Comparison of ENCODE assay signal across 16 mouse cellular contexts in genomic region chr3:136731579-136731978, GRCm38 (mm10).
"Had no signal": no experiment of that assay in that cellular context is flagged by ENCODE, and none has a peak within 500 bp of the region (broad histone marks: within the 10 kb centered on the region; RNA-seq: fewer than 3 reads in every experiment).

No protein-coding gene starts in this region.

- H3K27ac ChIP-seq: neural tube, embryonic 13.5 days; neural tube, embryonic 15.5 days; stomach, embryonic 15.5 days; stomach, postnatal 0 days had no signal

- H3K27me3 ChIP-seq: neural tube, embryonic 13.5 days; neural tube, embryonic 15.5 days; stomach, embryonic 15.5 days had no signal

- H3K4me3 ChIP-seq: neural tube, embryonic 13.5 days; neural tube, embryonic 15.5 days; stomach, embryonic 15.5 days had no signal

- H3K9me3 ChIP-seq: neural tube, embryonic 13.5 days; neural tube, embryonic 15.5 days; stomach, embryonic 15.5 days had no signal

- DNase-seq: retina, postnatal 1 day; right cerebral cortex, adult 18-20 months; right cerebral cortex, postnatal 14 days; right cerebral cortex, postnatal 25 days; right cerebral cortex, postnatal 4 days; spleen, adult 18-20 months; thymus, adult 18-20 months; thymus, adult 2 months; thymus, postnatal 14 days; thymus, postnatal 25 days; thymus, postnatal 36 days; thymus, postnatal 4 days had no signal

- H3K4me1 ChIP-seq: stomach, embryonic 15.5 days had no signal

- H3K36me3 ChIP-seq: neural tube, embryonic 13.5 days; neural tube, embryonic 15.5 days; stomach, embryonic 15.5 days had no signal
